Mouse (Mus musculus) heart, embryonic 15.5 days (tissue): Measurements from ENCODE around the gene Zmym4. TPM values are rescaled to one million over a fixed set of nuclear protein-coding genes. Genes with fewer than 3 reads are reported as not detected.
"Not testable (repeated sequence)": the region's sequence is repeated elsewhere in the genome, so short reads cannot be mapped to it uniquely, and the experiment has no call there.

ENCODE experiments used
- ATAC-seq: fragments of 200-750 bp; cut with Nextera tagmentation; replicated peaks from 2 replicates; pipeline ENCODE4 v1.8.0; 2017; ENCODE audit warnings: low read depth, moderate TSS enrichment; ENCODE audit not compliant: insufficient number of reproducible peaks, insufficient read depth, low FRiP score
- H3K27ac ChIP-seq: fragments of 300-500 bp; sonication (generic); 2 replicates; pipeline ENCODE4 v1.5.1; 2015; ENCODE audit warnings: mild to moderate bottlenecking, inconsistent platforms
- H3K27me3 ChIP-seq: fragments of 300-500 bp; sonication (generic); 2 replicates; pipeline ENCODE4 v1.6.1; 2015; ENCODE audit warnings: inconsistent platforms
- H3K36me3 ChIP-seq: fragments of 300-500 bp; sonication (generic); 2 replicates; pipeline ENCODE4 v1.6.1; 2015; ENCODE audit warnings: mild to moderate bottlenecking, inconsistent platforms
- H3K4me1 ChIP-seq: fragments of 300-500 bp; sonication (generic); replicated peaks from 2 replicates; pipeline ENCODE4 v1.6.1; 2015; ENCODE audit warnings: inconsistent platforms
- H3K4me2 ChIP-seq: fragments of 300-500 bp; sonication (generic); 2 replicates; pipeline ENCODE4 v1.6.1; 2015; ENCODE audit warnings: inconsistent platforms, mild to moderate bottlenecking, moderate library complexity
- H3K4me3 ChIP-seq: fragments of 300-500 bp; sonication (generic); 2 replicates; pipeline ENCODE4 v1.5.1; 2015; ENCODE audit warnings: mild to moderate bottlenecking, inconsistent platforms
- H3K9ac ChIP-seq: fragments of 300-500 bp; sonication (generic); 2 replicates; pipeline ENCODE4 v1.6.1; 2015; ENCODE audit warnings: mild to moderate bottlenecking, inconsistent platforms
- H3K9me3 ChIP-seq: fragments of 300-500 bp; sonication (generic); replicated peaks from 2 replicates; pipeline ENCODE4 v1.6.1; 2016; ENCODE audit warnings: inconsistent platforms
- WGBS: fragments of 180-500 bp; shearing (Covaris S2); methylation state at CpG from one replicate; pipeline ENCODE4 v1.1.7; 2015; ENCODE audit warnings: mixed read lengths; 5-methylcytosine and 5-hydroxymethylcytosine counted together
- polyA plus RNA-seq: library from polyadenylated mRNA; unstranded; fragments of >200 nt; fragmentation: Nextera tagmentation; extraction: Ambion mirVana; gene quantifications from 2 replicates; pipeline ENCODE4 v1.2.1, GENCODE M21; 2015

Zmym4 gene
- polyA plus RNA-seq, 1 experiment from 2014 or later: 12.4 TPM

DNA sequence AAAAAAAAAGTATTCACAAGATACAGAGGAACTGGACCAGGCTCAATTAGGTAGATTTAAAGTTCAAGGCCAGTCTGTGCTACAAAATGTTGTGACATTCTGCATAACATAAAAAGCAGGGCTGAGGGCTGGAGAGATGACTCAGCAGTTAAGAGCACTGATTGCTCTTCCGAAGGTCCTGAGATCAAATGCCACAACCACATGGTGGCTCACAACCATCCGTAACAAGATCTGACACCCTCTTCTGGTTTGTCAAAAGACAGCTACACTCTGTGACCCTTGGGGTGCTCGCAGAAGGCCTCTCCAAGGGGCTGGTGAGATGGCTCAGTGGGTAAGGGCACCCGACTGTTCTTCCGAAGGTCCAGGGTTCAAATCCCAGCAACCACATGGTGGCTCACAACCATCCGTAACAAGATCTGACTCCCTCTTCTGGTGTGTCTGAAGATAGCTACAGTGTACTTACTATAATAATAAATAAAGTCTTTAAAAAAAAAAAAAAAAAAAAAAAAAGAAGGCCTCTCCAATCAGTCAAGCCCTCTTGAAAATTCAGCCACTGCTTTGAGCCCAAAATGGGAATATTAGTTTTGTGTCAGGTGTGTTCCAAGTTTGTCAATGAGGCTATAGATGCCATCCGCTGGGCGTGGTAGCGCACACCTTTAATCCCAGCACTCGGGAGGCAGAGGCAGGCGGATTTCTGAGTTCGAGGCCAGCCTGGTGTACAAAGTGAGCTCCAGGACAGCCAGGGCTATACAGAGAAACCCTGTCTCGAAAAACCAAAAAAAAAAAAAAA lies 16.0 kb upstream of the Zmym4 start:
- not testable (repeated sequence) for H3K9me3 ChIP-seq, ATAC-seq, H3K27ac ChIP-seq, H3K4me2 ChIP-seq, H3K27me3 ChIP-seq, H3K4me3 ChIP-seq, H3K9ac ChIP-seq, H3K36me3 ChIP-seq, H3K4me1 ChIP-seq
- WGBS: 81% methylated on average over 12 of the region's 13 CpGs

- Histone ChIP-seq H3K9me3 (no peaks in the 10 kb centered on the region), H3K4me1 (no peaks in the 10 kb centered on the region), H3K4me3 (no peak overlapping the region), H3K4me2 (no peak overlapping the region), H3K36me3 (no peaks in the 10 kb centered on the region), H3K27me3 (no peaks in the 10 kb centered on the region), H3K27ac (no peak overlapping the region), H3K9ac (no peak overlapping the region)
- ATAC-seq: no peak
- WGBS: 47% methylated on average over 3 of the region's 3 CpGs
Observed at GRCm38 (mm10) chr4:126983321-126983720, 15.4 kb upstream of the Zmym4 start.

DNA sequence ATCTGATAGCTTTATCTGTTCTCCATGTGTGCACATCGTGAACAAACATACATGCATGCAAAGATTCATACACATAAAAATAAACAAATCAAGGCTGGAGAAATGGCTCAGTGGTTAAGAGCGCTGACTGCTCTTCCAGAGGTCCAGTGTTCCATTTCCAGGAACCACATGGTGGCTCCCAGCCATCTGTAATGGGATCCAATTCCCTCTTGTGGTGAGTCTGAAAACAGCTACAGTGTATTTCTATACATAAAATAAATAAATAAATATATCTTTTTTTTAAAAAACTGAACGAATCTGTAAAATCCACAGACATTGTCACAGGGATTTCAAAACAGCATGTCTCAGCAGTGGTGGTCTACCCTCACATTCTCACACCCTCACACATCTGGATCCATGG lies 10.8 kb upstream of the Zmym4 start:
- no peak overlapping the region for H3K4me2 ChIP-seq
- H3K4me1 ChIP-seq: no peaks in the 10 kb centered on the region
- H3K27ac ChIP-seq: no peak overlapping the region
- H3K4me3 ChIP-seq: no peak overlapping the region
- WGBS: 81% methylated on average over 3 of the region's 3 CpGs
- H3K9me3 ChIP-seq: no peaks in the 10 kb centered on the region
- no peak for ATAC-seq
- H3K27me3 ChIP-seq: no peaks in the 10 kb centered on the region
- H3K9ac ChIP-seq: no peak overlapping the region
- no peaks in the 10 kb centered on the region for H3K36me3 ChIP-seq

- no peak for ATAC-seq
- H3K9ac ChIP-seq: no peak overlapping the region
- no peaks in the 10 kb centered on the region for H3K4me1 ChIP-seq
- H3K4me2 ChIP-seq: no peak overlapping the region
- H3K27me3 ChIP-seq: no peaks in the 10 kb centered on the region
- no peaks in the 10 kb centered on the region for H3K9me3 ChIP-seq
- no peaks in the 10 kb centered on the region for H3K36me3 ChIP-seq
- no peak overlapping the region for H3K4me3 ChIP-seq
- no peak overlapping the region for H3K27ac ChIP-seq
Observed at GRCm38 (mm10) chr4:126977467-126977866, 9.5 kb upstream of the Zmym4 start.

- peak overlapping the region; percentile 97 for H3K27ac ChIP-seq
- 0% methylated on average over 16 of the region's 53 CpGs for WGBS
- no peaks in the 10 kb centered on the region for H3K27me3 ChIP-seq
- H3K9me3 ChIP-seq: no peaks in the 10 kb centered on the region
- H3K4me1 ChIP-seq: peaks cover 7% of the 10 kb centered on the region
- no peaks in the 10 kb centered on the region for H3K36me3 ChIP-seq
- H3K4me2 ChIP-seq: peak overlapping the region; percentile 79
- ATAC-seq: peak; percentile 10
- peak overlapping the region; percentile 99 for H3K9ac ChIP-seq
- peak overlapping the region; percentile 99 for H3K4me3 ChIP-seq
Observed at GRCm38 (mm10) chr4:126967241-126967863, 583 bp downstream of the Zmym4 start.

DNA sequence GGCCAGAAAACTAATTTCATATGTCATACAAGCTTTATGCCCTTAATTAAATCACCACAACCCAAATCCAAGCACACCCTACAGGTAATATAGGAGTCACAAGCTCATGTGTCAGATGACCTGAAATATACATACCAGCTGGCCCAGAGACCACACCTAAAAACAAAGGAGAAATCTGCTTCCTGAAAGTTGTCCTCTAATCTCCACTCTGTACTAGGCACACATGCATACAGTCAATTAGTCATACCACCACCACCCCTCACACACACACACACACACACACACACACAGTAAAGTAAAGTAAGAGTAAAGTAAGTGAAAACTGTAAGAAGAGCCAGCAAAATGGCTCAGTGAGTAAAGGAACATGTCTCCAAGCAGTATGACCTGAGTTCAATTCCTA lies 9.3 kb downstream of the Zmym4 start:
- no peaks in the 10 kb centered on the region for H3K9me3 ChIP-seq
- H3K27ac ChIP-seq: no peak overlapping the region
- H3K4me3 ChIP-seq: no peak overlapping the region
- H3K4me1 ChIP-seq: peaks cover 23% of the 10 kb centered on the region
- no peak overlapping the region for H3K9ac ChIP-seq
- no peaks in the 10 kb centered on the region for H3K27me3 ChIP-seq
- ATAC-seq: no peak
- H3K4me2 ChIP-seq: no peak overlapping the region
- no peaks in the 10 kb centered on the region for H3K36me3 ChIP-seq

GRCm38 (mm10) chr4:126958261-126958660 lies 9.7 kb downstream of the Zmym4 start:
- no peak overlapping the region for H3K9ac ChIP-seq
- H3K4me1 ChIP-seq: peaks cover 23% of the 10 kb centered on the region
- WGBS: 73% methylated on average over 2 of the region's 2 CpGs
- no peak overlapping the region for H3K4me3 ChIP-seq
- H3K36me3 ChIP-seq: no peaks in the 10 kb centered on the region
- no peak overlapping the region for H3K27ac ChIP-seq
- ATAC-seq: no peak
- H3K4me2 ChIP-seq: no peak overlapping the region
- H3K9me3 ChIP-seq: no peaks in the 10 kb centered on the region
- H3K27me3 ChIP-seq: no peaks in the 10 kb centered on the region

DNA sequence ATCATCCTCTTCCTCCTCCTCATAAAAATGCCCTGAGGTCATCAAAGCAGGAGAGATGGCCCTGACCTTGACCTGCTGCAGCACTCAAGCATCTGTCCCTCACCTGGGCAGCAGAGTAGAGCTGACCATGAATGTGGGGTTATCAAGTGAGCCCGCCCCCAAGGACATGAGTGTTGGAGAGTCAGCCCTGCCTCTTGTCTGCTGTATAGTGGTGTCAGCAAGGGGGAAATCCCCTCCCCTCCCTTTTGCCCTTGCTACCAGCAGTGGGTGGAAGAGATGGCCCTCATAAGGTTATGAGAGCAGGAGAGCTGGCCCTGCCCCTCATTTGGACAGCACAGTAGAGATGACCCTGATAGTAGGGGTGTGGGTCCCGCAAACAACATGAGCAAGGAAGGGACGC lies 10.5 kb downstream of the Zmym4 start:
- Histone ChIP-seq H3K4me3 (no peak overlapping the region), H3K36me3 (no peaks in the 10 kb centered on the region), H3K4me2 (no peak overlapping the region), H3K27me3 (no peaks in the 10 kb centered on the region), H3K4me1 (peaks cover 23% of the 10 kb centered on the region), H3K9ac (no peak overlapping the region), H3K27ac (no peak overlapping the region), H3K9me3 (no peaks in the 10 kb centered on the region)
- WGBS: 70% methylated on average over 3 of the region's 3 CpGs
- ATAC-seq: no peak

DNA sequence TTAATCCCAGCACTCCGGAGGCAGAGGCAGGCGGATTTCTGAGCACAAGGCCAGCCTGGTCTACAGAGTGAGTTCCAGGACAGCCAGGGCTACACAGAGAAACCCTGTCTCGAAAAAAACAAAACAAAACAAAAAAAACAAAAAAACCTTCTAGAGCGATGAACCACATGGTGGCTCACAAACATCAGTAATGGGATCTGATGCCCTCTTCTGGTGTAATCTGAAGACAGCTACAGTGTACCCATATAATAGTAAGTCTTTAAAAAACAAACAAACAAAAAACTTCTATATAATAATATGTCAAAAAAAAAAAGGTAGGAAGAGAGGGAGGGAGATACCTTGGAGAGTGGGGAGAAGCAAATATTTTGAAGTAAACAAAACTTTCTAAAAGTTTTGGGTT lies 17.1 kb downstream of the Zmym4 start:
- WGBS: 86% methylated on average over 4 of the region's 4 CpGs
- not testable (repeated sequence) for H3K4me3 ChIP-seq, ATAC-seq, H3K27me3 ChIP-seq, H3K9ac ChIP-seq, H3K4me1 ChIP-seq, H3K27ac ChIP-seq, H3K9me3 ChIP-seq, H3K4me2 ChIP-seq, H3K36me3 ChIP-seq

GRCm38 (mm10) chr4:126943421-126943820 lies 24.5 kb downstream of the Zmym4 start:
- H3K9ac ChIP-seq: no peak overlapping the region
- 96% methylated on average over 3 of the region's 3 CpGs for WGBS
- no peak overlapping the region for H3K4me3 ChIP-seq
- no peaks in the 10 kb centered on the region for H3K4me1 ChIP-seq
- H3K4me2 ChIP-seq: no peak overlapping the region
- no peaks in the 10 kb centered on the region for H3K27me3 ChIP-seq
- H3K27ac ChIP-seq: no peak overlapping the region
- no peak for ATAC-seq
- no peaks in the 10 kb centered on the region for H3K9me3 ChIP-seq
- H3K36me3 ChIP-seq: no peaks in the 10 kb centered on the region

GRCm38 (mm10) chr4:126942846-126943245 lies 25.1 kb downstream of the Zmym4 start:
- no peaks in the 10 kb centered on the region for H3K27me3 ChIP-seq
- H3K4me3 ChIP-seq: no peak overlapping the region
- no peaks in the 10 kb centered on the region for H3K9me3 ChIP-seq
- no peak overlapping the region for H3K27ac ChIP-seq
- no peak overlapping the region for H3K4me2 ChIP-seq
- ATAC-seq: no peak
- 99% methylated on average over 3 of the region's 3 CpGs for WGBS
- no peaks in the 10 kb centered on the region for H3K36me3 ChIP-seq
- no peaks in the 10 kb centered on the region for H3K4me1 ChIP-seq
- H3K9ac ChIP-seq: no peak overlapping the region

DNA sequence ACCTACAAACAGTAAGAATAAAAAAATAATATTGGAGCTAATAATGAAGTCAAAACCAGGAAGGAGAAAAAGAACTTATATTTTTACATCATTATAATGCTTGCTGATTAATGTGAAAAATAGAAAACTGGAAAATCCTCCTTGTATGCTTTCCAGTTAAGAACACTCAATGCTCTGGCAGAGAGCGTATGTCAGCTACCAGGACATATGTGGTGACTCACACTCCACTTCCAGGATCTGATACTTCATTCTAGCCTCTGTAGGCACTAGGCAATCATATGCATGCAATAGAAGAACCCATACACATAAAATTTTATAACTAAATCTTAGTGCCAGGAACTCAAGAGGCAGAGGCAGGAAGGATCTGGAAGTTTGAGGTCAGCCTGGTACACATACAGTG lies 40.2 kb downstream of the Zmym4 start:
- Histone ChIP-seq H3K27ac (no peak overlapping the region), H3K4me1 (no peaks in the 10 kb centered on the region), H3K36me3 (peaks cover 14% of the 10 kb centered on the region), H3K9ac (no peak overlapping the region), H3K9me3 (no peaks in the 10 kb centered on the region), H3K4me3 (no peak overlapping the region), H3K4me2 (no peak overlapping the region), H3K27me3 (no peaks in the 10 kb centered on the region)
- 74% methylated on average over 1 of the region's 1 CpGs for WGBS
- no peak for ATAC-seq
